Mouse (Mus musculus) cortical plate, adult 2 months (tissue): ENCODE measurements at regions not wholly inside any gene's neighbourhood (a gene's known extent, or its start where the extent isn't known, plus 50 kb on each side); places are given as distances from the start of the nearest gene placed in this dataset.

Experiments
- H3K27ac ChIP-seq: fragments of 200-500 bp; 2 replicates; pipeline ENCODE4 v1.5.1; 2012; ENCODE audit warnings: low read length, control low read depth, inconsistent platforms; ENCODE audit not compliant: insufficient read depth
- H3K4me1 ChIP-seq: fragments of 200-500 bp; 2 replicates; pipeline ENCODE4 v1.6.1; 2011; ENCODE audit warnings: low read length; ENCODE audit not compliant: control insufficient read depth, insufficient read depth
- H3K4me3 ChIP-seq: fragments of 200-500 bp; 2 replicates; pipeline ENCODE4 v1.5.1; 2011; ENCODE audit warnings: mild to moderate bottlenecking, low read length, control low read depth; ENCODE audit not compliant: insufficient read depth
- CTCF ChIP-seq: fragments of 200-500 bp; IDR thresholded peaks from 2 replicates; pipeline ENCODE4 v1.5.1; 2011; ENCODE audit warnings: mild to moderate bottlenecking, control low read depth, low read length; ENCODE audit not compliant: insufficient read depth; ENCODE audit errors: extremely low read depth
- POLR2A ChIP-seq: fragments of 200-500 bp; IDR thresholded peaks from 2 replicates; pipeline ENCODE4 v1.6.1; 2011; ENCODE audit warnings: mild to moderate bottlenecking, low read length, control low read depth; ENCODE audit not compliant: insufficient read depth; ENCODE audit errors: extremely low read depth

- no peak overlapping the region for H3K4me3 ChIP-seq
- no peaks in the 10 kb centered on the region for H3K4me1 ChIP-seq
- H3K27ac ChIP-seq, result no peak overlapping the region
- no peak for TF ChIP-seq POLR2A
- TF ChIP-seq CTCF, result no peak
Measured at GRCm38 (mm10) chr10:71835018-71835417, 487.5 kb downstream of the Ipmk start.

- Histone ChIP-seq H3K27ac (no peak overlapping the region), H3K4me3 (no peak overlapping the region), H3K4me1 (no peaks in the 10 kb centered on the region; the same call in 1 of the 2 replicates)
- TF ChIP-seq CTCF (no peak), POLR2A (no peak)
Measured at GRCm38 (mm10) chr10:71857089-71857488, 509.5 kb downstream of the Ipmk start.

- no peak for TF ChIP-seq POLR2A
- TF ChIP-seq CTCF, result peak; percentile 71
- Histone ChIP-seq H3K27ac (no peak overlapping the region), H3K4me3 (no peak overlapping the region), H3K4me1 (no peaks in the 10 kb centered on the region; the same call in 1 of the 2 replicates)
Measured at GRCm38 (mm10) chr10:71857518-71857973, 510.0 kb downstream of the Ipmk start.

- no peak for TF ChIP-seq CTCF
- TF ChIP-seq POLR2A, result no peak
- H3K27ac ChIP-seq, result no peak overlapping the region
- no peaks in the 10 kb centered on the region for H3K4me1 ChIP-seq
- H3K4me3 ChIP-seq, result no peak overlapping the region
Measured at GRCm38 (mm10) chr10:71893726-71894125, 546.2 kb downstream of the Ipmk start.

- Histone ChIP-seq H3K4me3 (no peak overlapping the region), H3K27ac (no peak overlapping the region), H3K4me1 (no peaks in the 10 kb centered on the region)
- TF ChIP-seq CTCF, result no peak
- TF ChIP-seq POLR2A, result no peak
Measured at GRCm38 (mm10) chr10:71905029-71905428, 557.5 kb downstream of the Ipmk start.
